Mouse (Mus musculus): ENCODE results near the gene Itgb8.

DNA sequence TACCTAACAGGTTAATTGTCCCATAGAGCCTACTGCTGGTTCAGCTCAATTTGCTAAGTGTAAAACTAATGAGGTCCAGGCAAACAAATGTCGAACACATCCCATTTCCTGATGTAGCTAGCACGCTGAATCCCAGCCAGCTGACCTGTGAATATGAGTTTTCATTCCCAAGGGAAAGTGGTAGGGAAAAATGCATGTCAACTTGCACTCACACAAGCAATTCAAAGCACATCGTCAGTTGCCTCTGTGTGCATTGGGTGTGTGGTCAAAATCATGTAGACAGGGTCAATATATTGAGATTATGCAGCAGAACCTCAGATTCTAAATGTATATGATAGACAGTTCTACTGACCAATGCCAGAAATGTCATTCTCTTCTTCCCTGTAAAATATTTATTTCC, 69.5 kb downstream of the Itgb8 start:
- TF ChIP-seq CTCF (IDR thresholded peaks at IDR 0.05; ENCODE audit: borderline replicate concordance, extremely low read depth, insufficient read depth, insufficient read length) (no peak), POLR2A (IDR thresholded peaks at IDR 0.05; ENCODE audit: borderline replicate concordance, extremely low read depth, insufficient read depth, insufficient read length, poor library complexity, severe bottlenecking) (no peak)
